Mouse (Mus musculus) CH12.LX (cell line): ENCODE measurements around the gene Tut7. TPM values are rescaled to one million over a fixed set of nuclear protein-coding genes. Genes with fewer than 3 reads are reported as not detected.

ENCODE experiments used
- DNase-seq: peaks from one replicate; pipeline ENCODE4 v3.0.0-alpha.2; 2013; ENCODE audit errors: extremely low read depth
- H3K27ac ChIP-seq: 2 replicates; pipeline ENCODE4 v1.5.1; 2012; ENCODE audit warnings: low read depth, mild to moderate bottlenecking, control low read depth, moderate library complexity; ENCODE audit not compliant: insufficient read depth
- H3K27me3 ChIP-seq: replicated peaks from 2 replicates; pipeline ENCODE3; 2012; ENCODE audit warnings: inconsistent platforms
- H3K36me3 ChIP-seq, 2 experiments: replicated peaks in 1 of 2; 2 replicates each; pipeline versions ENCODE3 to v1.6.1; 2012; ENCODE audit warnings: inconsistent platforms in 1 of 2, low read length in 1 of 2, mild to moderate bottlenecking in 1 of 2, mixed read lengths in 1 of 2, moderate library complexity in 1 of 2; ENCODE audit not compliant: control insufficient read depth in 1 of 2, insufficient read depth in 1 of 2
- H3K4me1 ChIP-seq, 2 experiments: 2 replicates each; pipeline ENCODE4 v1.6.1; 2012; ENCODE audit warnings: inconsistent platforms in 1 of 2, moderate library complexity in 1 of 2; ENCODE audit not compliant: insufficient read depth in 2 of 2, control insufficient read depth in 1 of 2
- H3K4me2 ChIP-seq: 2 replicates; pipeline ENCODE4 v1.6.1; 2012; ENCODE audit warnings: low read depth, mild to moderate bottlenecking, control low read depth; ENCODE audit not compliant: poor library complexity, insufficient read depth, severe bottlenecking
- H3K4me3 ChIP-seq, 3 experiments: fragments of 150-350 bp in 1 of 3; sonication (generic) in 1 of 3; replicated peaks in 1 of 3; 2 replicates each; pipeline versions ENCODE3 to v1.5.1; 2011 to 2012; ENCODE audit warnings: low read depth in 2 of 3, low read length in 2 of 3, mild to moderate bottlenecking in 2 of 3, moderate library complexity in 2 of 3, control low read depth in 1 of 3, improper control_type of control experiment in 1 of 3, inconsistent platforms in 1 of 3, mixed read lengths in 1 of 3; ENCODE audit not compliant: poor library complexity in 1 of 3
- H3K79me2 ChIP-seq: replicated peaks from 2 replicates; pipeline ENCODE4 v1.6.1; 2012; ENCODE audit warnings: mild to moderate bottlenecking, moderate library complexity; ENCODE audit not compliant: control insufficient read depth, poor library complexity, insufficient read depth, severe bottlenecking; ENCODE audit errors: extremely low read depth
- H3K9ac ChIP-seq: 2 replicates; pipeline ENCODE4 v1.6.1; 2012; ENCODE audit warnings: low read depth, mild to moderate bottlenecking, control low read depth, moderate library complexity; ENCODE audit not compliant: insufficient read depth
- H3K9me3 ChIP-seq: replicated peaks from 2 replicates; pipeline ENCODE3; 2012; ENCODE audit warnings: low read length, inconsistent platforms, mixed read lengths
- CHD2 ChIP-seq: IDR thresholded peaks from 2 replicates; pipeline ENCODE4 v1.6.1; 2011; ENCODE audit warnings: low read length, improper control_type of control experiment
- CTCF ChIP-seq, 2 experiments: IDR thresholded peaks in 1 of 2; conservative IDR thresholded peaks in 1 of 2; 2 replicates each; pipeline ENCODE4 v1.5.1; 2011 to 2012; ENCODE audit warnings: low read depth in 2 of 2, low read length in 2 of 2, improper control_type of control experiment in 1 of 2, inconsistent platforms in 1 of 2, mild to moderate bottlenecking in 1 of 2, moderate library complexity in 1 of 2
- ELF1 ChIP-seq: IDR thresholded peaks from 2 replicates; pipeline ENCODE4 v1.6.1; 2014; ENCODE audit warnings: low read depth, mild to moderate bottlenecking, inconsistent platforms, low read length, improper control_type of control experiment
- EP300 ChIP-seq: IDR thresholded peaks from 2 replicates; pipeline ENCODE4 v1.6.1; 2011; ENCODE audit warnings: low read length, improper control_type of control experiment
- GABPA ChIP-seq: IDR thresholded peaks from 2 replicates; pipeline ENCODE4 v1.6.1; 2012; ENCODE audit warnings: low read depth, low read length, improper control_type of control experiment, inconsistent platforms; ENCODE audit not compliant: insufficient replicate concordance
- IRF4 ChIP-seq: IDR thresholded peaks from 2 replicates; pipeline ENCODE4 v1.6.1; 2014; ENCODE audit warnings: low read depth, mild to moderate bottlenecking, inconsistent platforms, low read length, improper control_type of control experiment
- KAT2A ChIP-seq: IDR thresholded peaks from 2 replicates; pipeline ENCODE4 v1.6.1; 2012; ENCODE audit warnings: low read length, improper control_type of control experiment, inconsistent platforms; ENCODE audit not compliant: insufficient replicate concordance
- MAX ChIP-seq: IDR thresholded peaks from 2 replicates; pipeline ENCODE4 v1.6.1; 2011; ENCODE audit warnings: low read length, improper control_type of control experiment
- NELFE ChIP-seq: IDR thresholded peaks from 2 replicates; pipeline ENCODE4 v1.6.1; 2011; ENCODE audit warnings: low read depth, low read length, improper control_type of control experiment
- PAX5 ChIP-seq: IDR thresholded peaks from 2 replicates; pipeline ENCODE4 v1.6.1; 2012; ENCODE audit warnings: low read length, inconsistent platforms, mixed read lengths
- RCOR1 ChIP-seq: conservative IDR thresholded peaks from 2 replicates; pipeline ENCODE4 v1.6.1; 2012; ENCODE audit warnings: low read depth, mild to moderate bottlenecking, inconsistent platforms, low read length, improper control_type of control experiment
- TCF12 ChIP-seq: IDR thresholded peaks from 2 replicates; pipeline ENCODE4 v1.6.1; 2014; ENCODE audit warnings: low read depth, mild to moderate bottlenecking, inconsistent platforms, low read length, improper control_type of control experiment
- UBTF ChIP-seq: IDR thresholded peaks from 2 replicates; pipeline ENCODE4 v1.6.1; 2012; ENCODE audit warnings: low read depth, mild to moderate bottlenecking, inconsistent platforms, low read length, improper control_type of control experiment, moderate library complexity
- ZC3H11A ChIP-seq: IDR thresholded peaks from 2 replicates; pipeline ENCODE4 v1.6.1; 2012; ENCODE audit warnings: low read depth, mild to moderate bottlenecking, inconsistent platforms, low read length, improper control_type of control experiment
- ZKSCAN1 ChIP-seq: IDR thresholded peaks from 2 replicates; pipeline ENCODE4 v1.6.1; 2012; ENCODE audit warnings: low read depth, inconsistent platforms, low read length, improper control_type of control experiment, borderline replicate concordance
- ZNF384 ChIP-seq: IDR thresholded peaks from 2 replicates; pipeline ENCODE4 v1.6.1; 2012; ENCODE audit warnings: low read depth, low read length, improper control_type of control experiment, inconsistent platforms
- dilution Hi-C: fragments of 300-500 bp; cut with MboI; formaldehyde crosslinking; loops from 2 replicates; pipeline ENCODE4 v1.14.3; 2020; ENCODE audit warnings: low sequenced_read_pairs; ENCODE audit not compliant: extremely low pct_unique_long_range_greater_than_20kb, extremely low pct_ligation_motif_present
- in situ Hi-C: fragments of 300-500 bp; cut with MboI; formaldehyde crosslinking; loops from 3 replicates; pipeline ENCODE4 v1.14.3; 2019; ENCODE audit warnings: low sequenced_read_pairs, low pct_ligation_motif_present, low pct_unique_long_range_greater_than_20kb, mixed read lengths
- polyA plus RNA-seq: library from polyadenylated mRNA; unstranded; fragments of >175 nt; gene quantifications from 2 replicates; pipeline ENCODE4 v1.2.1, GENCODE M21; 2012; ENCODE audit warnings: low read depth; ENCODE audit not compliant: insufficient read length
- total RNA-seq, 2 experiments: library from RNA; depleted of rRNA; stranded (reverse); fragments of 300-350 nt in 1 of 2; fragments of >200 nt in 1 of 2; gene quantifications; 2 replicates each; pipeline ENCODE4 v1.2.3; 2012 to 2014

Gene Tut7
- total and polyA plus RNA-seq, 3 experiments: 14.3 to 21.6 (median 17.9) TPM

DNA sequence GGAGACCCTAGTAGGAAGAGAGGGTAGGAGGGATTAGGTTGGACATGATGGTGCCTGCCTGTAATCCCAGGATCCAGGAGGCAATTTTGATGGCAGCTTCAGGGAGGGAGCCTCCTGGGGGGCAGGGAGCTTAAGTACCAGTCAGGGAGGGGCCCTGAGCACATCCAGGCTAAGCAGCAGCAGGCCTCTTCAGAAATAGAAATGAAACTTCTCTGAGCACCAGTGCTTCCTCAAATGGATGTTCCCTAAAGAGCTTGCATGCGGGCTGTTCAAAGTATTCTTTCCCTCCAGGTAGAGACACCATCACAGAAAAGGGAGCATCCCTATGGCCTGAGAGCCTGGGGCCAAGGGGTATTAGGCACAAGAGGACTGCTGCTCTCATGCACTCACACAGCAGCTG lies 24.6 kb downstream of the Tut7 start:
- Histone ChIP-seq H3K4me1 (peaks cover 11 to 44% of the 10 kb centered on the region in 2 experiments), H3K4me3 (no peak overlapping the region), H3K27me3 (no peaks in the 10 kb centered on the region), H3K4me2 (no peak overlapping the region), H3K27ac (0 out of 2 replicates have a peak overlapping the region, but pooled peaks have one; percentile 16), H3K9ac (no peak overlapping the region), H3K36me3 (peaks cover 81 to 94% of the 10 kb centered on the region in 2 experiments), H3K79me2 (no peaks in the 10 kb centered on the region), H3K9me3 (no peaks in the 10 kb centered on the region)
- in situ Hi-C loops: no loop called here
- TF ChIP-seq IRF4: 0 out of 2 replicates have a peak, but pooled peaks have one; percentile 17
- TF ChIP-seq UBTF: no peak
- TF ChIP-seq KAT2A: no peak
- dilution Hi-C loops: no loop called here
- peak; percentile 30 for DNase-seq

DNA sequence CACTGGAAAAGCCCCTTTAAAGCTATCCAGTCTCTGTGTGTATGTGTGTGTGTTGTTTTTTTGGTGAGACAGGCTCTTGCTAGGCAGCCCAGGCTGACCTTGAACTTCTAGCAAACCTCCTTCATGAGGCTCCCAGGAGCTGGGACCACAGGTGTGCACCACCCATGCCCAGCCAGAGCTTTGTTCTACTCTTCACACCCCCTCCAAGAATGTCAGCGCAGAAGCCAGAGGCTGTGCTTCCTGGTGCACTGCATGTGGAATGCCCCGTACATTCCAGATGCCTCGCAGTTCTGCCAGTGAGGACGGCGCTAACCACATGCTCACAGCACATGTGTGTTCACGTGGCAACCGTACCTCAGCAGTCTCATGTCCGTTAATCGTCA lies 26.5 kb downstream of the Tut7 start:
- Histone ChIP-seq H3K36me3 (peaks cover 76 to 95% of the 10 kb centered on the region in 2 experiments), H3K9ac (no peak overlapping the region), H3K9me3 (no peaks in the 10 kb centered on the region), H3K79me2 (no peaks in the 10 kb centered on the region), H3K4me3 (no peak overlapping the region)
- in situ Hi-C loops: no loop called here
- TF ChIP-seq RCOR1 (no peak), CHD2 (no peak), PAX5 (no peak), EP300 (no peak), NELFE (no peak), ELF1 (no peak), ZKSCAN1 (no peak), TCF12 (no peak), ZC3H11A (no peak), MAX (no peak), GABPA (no peak), CTCF (conservative IDR thresholded peaks at IDR 0.05 in 1 of 2, IDR thresholded peaks at IDR 0.05 in 1 of 2; ENCODE audit: low read depth in 2 of 2, low read length in 2 of 2) (no peak), ZNF384 (no peak)
- TF ChIP-seq, all 38 proteins: peak for 0
- Histone ChIP-seq H3K27me3 (no peaks in the 10 kb centered on the region), H3K27ac (no peak overlapping the region), H3K4me1 (peaks cover 8 to 33% of the 10 kb centered on the region in 2 experiments), H3K4me2 (no peak overlapping the region)
- dilution Hi-C loops: no loop called here
- DNase-seq: no peak
